Mouse (Mus musculus): ENCODE measurements around the gene Rtp2.

The Rtp2 gene

DNA sequence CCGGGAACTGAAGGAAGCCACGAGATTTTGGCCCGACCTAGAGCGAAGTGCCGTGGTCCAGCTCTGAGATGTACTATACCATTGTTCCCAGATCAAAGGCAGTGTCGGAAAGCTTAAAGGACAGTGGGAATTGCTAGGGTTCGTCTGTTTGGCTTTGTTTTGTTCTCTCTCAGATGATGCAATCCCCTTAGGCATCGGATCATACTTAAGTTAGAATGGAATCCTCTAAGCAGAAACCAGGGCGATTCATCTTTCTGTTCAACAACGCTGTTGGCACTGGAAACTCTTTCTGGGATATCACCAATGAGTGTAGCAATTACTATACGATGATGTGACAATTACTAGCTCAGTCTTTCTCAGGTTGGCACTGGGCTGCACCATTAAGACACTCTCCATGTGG, at the start of gene Rtp2:
Gene Rtp2 (minus strand): TSS at position 101 of the 400 bp plus-strand sequence.
- no peak for DNase-seq

GRCm38 (mm10) chr16:23980991-23981720, 49.0 kb upstream of the Rtp2 start:
- DNase-seq: peak; percentile 51

- no peak for DNase-seq
These were observed 48.1 kb upstream of the Rtp2 start for GRCm38 (mm10) chr16:23980201-23980870.

DNA sequence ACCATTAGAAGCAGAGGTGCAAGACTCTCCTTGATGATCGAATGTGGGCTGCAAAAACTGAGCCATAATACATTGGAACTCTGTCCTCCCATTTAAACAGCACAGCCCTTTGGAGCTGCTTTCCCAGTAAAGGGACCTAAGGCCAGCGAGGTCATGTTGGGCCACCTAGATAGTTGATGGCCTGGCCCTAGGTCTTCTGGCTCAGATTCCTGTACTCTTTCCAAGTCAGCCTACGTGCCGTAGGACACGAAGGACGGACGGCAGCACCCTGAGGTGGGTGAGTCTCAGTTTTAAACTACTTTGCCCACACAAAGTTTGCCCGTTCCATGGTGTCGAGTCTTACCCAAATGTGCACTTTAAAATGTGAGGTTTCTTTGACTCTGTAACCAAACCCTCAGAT, 47.3 kb upstream of the Rtp2 start:
- no peak for DNase-seq

DNA sequence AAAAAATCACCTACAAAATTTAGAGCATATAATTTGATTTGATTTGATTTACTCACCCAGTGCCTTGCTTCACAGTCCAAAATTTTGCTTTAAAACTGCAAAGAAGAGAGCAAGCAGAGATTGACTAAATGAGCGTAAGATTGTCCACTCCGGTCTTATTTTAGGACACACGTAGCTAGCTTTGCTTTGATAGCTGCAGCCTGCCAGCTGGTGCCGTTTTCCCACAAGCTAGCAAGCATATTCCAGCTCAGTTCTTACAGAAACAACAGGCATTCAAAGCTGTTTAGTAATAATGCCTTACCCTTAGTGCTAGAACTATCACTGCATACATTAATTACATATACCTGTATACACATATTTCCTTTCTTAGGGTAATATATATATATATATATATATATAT, 46.3 kb upstream of the Rtp2 start:
- no peak for DNase-seq

DNA sequence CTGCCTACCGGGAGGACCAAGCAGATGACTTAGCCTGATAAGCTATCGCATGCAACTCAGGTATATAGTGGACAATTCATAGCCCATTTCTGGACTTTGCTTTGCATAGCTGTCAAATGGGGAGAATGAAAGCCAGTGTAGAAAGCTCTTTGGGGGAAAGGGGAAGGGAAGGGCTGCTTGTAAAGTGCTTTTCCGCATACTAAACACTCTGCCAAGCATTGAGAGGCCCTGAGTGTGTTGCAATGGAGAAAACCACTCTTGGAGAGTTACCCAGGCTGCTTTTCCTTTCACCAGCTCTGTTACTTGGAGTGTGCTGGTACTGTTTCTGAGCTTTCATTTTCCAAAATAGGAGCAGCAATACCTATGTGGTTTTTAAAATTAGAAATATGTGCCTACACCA, 45.5 kb upstream of the Rtp2 start:
- DNase-seq: peak; percentile 69

DNA sequence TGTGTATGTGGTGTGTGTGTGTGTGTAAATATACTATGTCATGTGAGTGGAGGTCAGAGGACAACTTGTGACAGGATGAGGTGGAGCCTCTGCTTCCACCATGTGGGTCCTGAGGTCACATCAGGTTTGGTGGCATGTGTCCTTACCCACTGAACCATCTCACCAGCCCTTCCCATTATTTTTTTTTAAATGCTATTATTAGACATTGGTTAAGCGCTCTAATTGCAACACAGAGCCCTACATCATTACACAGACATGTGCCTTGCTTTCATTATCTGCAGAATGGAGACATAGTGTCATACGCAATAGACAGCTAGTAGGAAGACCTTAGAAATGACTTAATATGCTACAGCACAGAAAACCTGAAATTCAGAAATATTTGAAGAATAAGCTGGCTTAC, 44.0 kb upstream of the Rtp2 start:
- DNase-seq: no peak

DNA sequence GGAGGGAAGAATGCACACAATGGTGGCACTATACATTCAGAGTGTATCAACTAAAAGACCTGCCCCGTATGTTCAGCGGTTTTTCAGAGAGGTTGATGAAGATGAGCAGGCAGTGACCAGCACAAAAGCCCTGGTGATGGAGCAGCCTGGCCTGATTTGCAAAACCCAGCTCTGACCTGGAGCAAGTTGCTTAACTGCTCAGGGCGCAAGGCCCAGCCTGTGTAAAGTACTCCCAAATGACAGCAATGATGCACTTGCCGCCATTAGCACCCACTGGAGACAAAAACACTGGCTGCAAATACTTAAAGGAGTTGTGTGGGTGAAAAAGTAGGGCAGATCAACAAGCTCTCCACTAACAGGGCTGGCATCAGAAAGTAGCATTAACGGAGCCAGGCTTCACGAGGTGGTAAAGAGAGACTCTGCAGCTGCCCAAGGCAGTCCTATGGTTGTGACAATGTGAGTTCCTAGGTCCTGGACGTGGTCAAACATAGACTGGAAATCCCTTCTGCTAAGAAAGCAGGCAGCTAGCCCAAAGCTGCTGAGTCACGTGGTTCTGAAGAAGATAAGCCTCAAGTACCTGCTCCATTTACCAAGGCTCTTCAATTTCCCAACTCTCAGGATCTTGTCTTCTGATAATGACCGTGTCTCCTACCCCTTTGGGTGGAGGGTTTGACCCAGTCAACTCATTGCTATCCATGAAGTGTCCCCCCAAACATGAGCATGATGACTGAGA, 41.6 kb upstream of the Rtp2 start:
- DNase-seq: no peak

DNA sequence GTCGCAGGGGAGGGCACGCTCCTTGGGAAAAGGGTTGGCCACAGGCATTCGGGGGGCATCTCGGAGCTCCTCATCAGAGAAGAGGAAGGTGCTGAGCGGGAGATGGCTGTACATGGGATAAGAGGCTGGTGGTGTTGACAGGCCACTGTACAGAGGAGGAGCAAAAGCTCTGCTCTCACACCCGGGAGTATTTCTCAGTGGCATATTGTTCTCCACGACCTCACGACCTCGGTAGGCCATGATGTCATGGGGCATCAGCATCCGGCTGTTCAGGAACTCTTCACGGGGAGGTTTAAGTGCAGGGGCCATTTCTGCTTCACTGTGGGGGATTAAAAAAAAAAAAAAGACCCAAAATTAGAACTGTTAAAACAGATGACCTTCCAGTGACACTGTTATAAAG, 40.7 kb upstream of the Rtp2 start:
- DNase-seq: no peak

GRCm38 (mm10) chr16:23972126-23972740, 40.0 kb upstream of the Rtp2 start:
- DNase-seq: no peak

DNA sequence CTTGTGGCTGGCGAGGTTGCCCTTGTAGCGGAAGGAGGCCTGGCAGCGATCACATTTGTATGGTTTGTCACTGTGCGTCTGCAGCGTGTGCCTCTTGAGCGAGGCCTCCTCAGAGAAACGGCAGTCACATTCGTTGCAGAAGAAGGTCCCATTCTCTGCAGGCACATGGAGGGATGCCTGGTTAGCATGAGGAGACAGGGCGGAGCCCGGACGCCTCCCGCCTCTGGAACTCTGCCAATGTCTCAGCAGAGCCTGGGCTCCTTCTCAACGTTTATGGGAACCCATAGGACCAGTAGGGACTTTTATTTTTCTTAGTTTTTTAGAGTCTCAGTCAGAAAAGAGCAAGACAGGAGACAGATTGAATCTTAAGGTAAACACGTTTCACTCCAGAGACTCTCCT, 37.7 kb upstream of the Rtp2 start:
- peak; percentile 65 for DNase-seq

DNA sequence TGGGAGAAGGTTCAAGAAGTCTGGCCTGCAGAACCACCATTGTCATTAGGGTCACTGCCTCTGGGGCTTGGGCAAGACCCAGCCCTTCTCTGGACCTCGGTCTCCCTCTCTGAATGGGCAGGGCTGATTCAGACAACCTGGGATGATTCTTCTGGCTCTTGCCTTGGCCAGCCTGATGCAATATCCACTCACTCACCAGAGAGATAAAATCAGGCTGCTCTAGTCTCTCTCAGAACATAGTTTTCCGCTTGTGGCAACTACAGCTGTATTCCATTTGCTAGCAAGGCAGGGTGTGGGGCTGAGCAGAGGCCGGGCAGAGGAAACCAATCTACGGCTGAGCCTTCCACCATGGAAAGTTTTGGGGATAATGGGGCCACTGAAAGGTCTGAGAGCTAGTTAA, 36.7 kb upstream of the Rtp2 start:
- peak; percentile 58 for DNase-seq

GRCm38 (mm10) chr16:23967301-23967700, 35.1 kb upstream of the Rtp2 start:
- DNase-seq: peak; percentile 42

GRCm38 (mm10) chr16:23966066-23966465, 33.9 kb upstream of the Rtp2 start:
- DNase-seq: no peak

DNA sequence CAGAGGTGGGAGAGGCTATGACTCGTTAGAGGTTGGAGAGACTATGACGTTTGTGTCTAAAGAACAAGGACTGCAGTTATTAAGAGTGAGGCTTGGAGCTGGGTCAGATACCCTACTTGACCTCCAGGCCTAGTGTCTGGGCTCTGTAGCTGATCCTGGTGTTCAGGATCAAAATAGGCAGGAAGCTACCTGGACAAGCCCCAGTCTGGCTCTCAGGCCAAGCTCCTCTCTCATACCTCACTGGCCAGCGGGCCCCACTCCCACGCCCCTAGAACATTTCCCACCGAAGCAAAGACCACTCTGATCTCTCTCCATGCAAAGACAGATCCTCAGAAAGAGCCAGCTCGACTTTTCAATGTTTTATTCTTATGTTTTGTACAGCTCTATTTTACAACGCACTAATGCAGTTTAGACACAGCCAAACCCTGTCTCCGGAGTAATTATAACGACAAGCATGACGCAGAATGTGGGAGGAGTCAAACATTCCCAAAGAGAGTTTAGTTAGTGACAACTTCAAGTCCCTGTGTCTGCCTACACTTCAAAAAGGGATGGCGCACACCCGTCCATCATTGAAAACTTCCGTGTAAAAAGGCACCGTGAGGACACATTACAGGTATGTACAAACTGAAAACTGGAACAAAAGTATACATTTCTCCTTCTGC, 32.6 kb upstream of the Rtp2 start:
- DNase-seq: no peak

DNA sequence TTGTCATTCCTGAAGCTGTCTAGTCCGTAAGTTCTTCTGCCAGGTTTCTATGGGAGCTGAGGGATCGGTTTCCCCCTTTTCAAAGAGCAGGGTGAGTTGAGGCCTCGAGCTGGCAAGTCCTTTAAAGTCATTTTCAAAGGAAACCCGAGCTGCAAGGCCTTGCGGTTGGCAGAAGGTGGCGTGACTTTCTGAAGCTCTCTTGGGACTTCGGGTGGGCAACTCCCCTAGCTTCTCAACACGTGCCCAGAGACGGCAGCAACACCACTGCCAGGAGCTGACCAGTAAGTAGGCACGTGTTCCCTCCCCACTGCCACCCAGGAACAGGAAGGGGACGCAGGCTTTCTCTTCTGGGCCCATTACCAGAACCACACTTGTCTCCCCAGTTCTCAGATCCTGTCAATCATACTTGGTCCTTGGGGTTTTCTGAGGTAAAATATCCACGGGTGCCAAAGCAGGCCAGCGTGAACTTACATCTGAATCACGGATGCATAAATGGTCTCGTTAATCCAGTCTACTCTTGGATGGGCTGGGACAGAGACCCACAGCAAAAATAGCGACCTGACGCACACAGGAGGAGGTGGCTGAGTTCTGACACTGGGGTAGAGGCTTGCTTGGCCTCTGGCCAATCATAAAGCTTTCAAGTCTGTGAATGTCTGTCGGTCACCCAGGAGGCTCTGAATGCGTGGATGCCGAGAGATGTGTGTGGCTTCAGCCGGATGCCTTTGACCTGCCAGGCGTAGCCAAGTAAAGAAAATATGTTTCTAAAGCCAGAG, 31.9 kb upstream of the Rtp2 start:
- DNase-seq: peak; percentile 2

GRCm38 (mm10) chr16:23962401-23962800, 30.2 kb upstream of the Rtp2 start:
- peak; percentile 45 for DNase-seq

- DNase-seq: no peak
These were observed 26.7 kb upstream of the Rtp2 start for GRCm38 (mm10) chr16:23958938-23959337.

DNA sequence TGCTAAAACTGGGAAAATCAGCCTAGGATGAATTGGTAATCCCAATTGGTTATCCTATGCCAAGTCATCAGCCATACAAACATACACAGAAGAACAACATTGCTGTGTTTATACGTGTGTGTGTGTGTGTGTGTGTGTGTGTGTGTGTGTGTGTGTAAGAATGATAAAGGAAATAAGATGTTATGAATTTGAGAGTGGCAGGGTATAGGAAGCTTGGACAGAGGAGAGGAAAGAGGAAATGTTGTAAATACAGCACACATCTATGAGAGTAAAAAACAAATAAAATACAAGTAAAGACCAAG, 21.7 kb upstream of the Rtp2 start:
- DNase-seq: no peak

- peak; percentile 66 for DNase-seq
These were observed 21.2 kb upstream of the Rtp2 start for GRCm38 (mm10) chr16:23953189-23953958.

GRCm38 (mm10) chr16:23952101-23952727, 20.0 kb upstream of the Rtp2 start:
- no peak for DNase-seq
